Mouse (Mus musculus): Measurements from ENCODE around the gene Ubr7. TPM values are rescaled to one million over a fixed set of nuclear protein-coding genes. Genes with fewer than 3 reads are reported as not detected.

Ubr7 gene
- polyA plus RNA-seq (2012; rRNA removed), result 29.8 and 31.0 TPM in 2 replicates

- DNase-seq (ENCODE audit: extremely low spot score in 1 of 2, low spot score in 1 of 2), result peak; percentile 95 to 97
Measured at GRCm38 (mm10) chr12:102757689-102758402, at the start of gene Ubr7, which contains the start of the genes Gm28051 and Gon7. Gene Ubr7, plus strand, starts transcription at chr12:102757967. Gene Gm28051, minus strand, starts transcription at chr12:102757765. Gene Gon7, minus strand, starts transcription at chr12:102757803.

DNA sequence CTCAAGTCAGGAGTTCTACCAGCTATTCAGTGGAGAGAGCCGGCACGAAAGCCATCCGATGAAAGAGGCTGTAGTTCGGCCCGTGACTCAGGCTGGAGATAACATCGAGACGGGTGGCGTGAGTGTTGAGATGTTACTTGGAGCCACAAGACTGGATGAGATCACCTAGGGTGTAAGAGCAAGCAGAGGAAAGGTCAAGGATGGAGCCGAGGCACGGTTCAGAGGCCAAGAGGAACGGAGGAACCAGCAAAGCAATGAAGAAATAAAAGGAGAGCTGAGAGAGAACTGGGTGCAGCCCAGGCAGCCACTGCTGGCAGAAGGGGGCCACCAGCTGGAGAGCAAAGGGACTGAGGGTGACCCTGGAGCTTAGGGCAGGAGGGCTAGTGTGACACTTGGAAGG is 49.5 kb upstream of the Ubr7 start:
- no peak for DNase-seq (ENCODE audit: extremely low spot score in 1 of 2, low spot score in 1 of 2)

DNA sequence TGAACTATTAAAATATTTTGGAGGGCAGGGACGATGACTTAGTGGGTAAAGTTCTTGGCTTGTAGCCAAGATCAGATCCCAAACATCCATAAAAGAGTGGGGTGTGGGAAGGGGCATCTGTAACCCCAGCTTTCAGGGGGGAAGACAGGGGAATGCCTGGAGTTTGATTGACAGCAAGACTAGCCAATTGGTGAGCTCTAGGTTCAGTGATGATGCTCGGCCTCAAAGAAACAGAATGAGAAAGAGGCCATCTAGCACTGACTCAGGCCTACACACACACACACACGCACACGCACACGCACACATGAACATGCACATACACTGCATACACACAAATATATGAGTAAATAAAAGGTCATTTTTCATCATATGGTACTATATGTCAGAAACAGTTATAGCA is 47.9 kb upstream of the Ubr7 start:
- DNase-seq (ENCODE audit: extremely low spot score in 1 of 2, low spot score in 1 of 2), result no peak

- DNase-seq (ENCODE audit: extremely low spot score in 1 of 2, low spot score in 1 of 2), result no peak
Measured at GRCm38 (mm10) chr12:102710851-102711375, 46.9 kb upstream of the Ubr7 start.

DNA sequence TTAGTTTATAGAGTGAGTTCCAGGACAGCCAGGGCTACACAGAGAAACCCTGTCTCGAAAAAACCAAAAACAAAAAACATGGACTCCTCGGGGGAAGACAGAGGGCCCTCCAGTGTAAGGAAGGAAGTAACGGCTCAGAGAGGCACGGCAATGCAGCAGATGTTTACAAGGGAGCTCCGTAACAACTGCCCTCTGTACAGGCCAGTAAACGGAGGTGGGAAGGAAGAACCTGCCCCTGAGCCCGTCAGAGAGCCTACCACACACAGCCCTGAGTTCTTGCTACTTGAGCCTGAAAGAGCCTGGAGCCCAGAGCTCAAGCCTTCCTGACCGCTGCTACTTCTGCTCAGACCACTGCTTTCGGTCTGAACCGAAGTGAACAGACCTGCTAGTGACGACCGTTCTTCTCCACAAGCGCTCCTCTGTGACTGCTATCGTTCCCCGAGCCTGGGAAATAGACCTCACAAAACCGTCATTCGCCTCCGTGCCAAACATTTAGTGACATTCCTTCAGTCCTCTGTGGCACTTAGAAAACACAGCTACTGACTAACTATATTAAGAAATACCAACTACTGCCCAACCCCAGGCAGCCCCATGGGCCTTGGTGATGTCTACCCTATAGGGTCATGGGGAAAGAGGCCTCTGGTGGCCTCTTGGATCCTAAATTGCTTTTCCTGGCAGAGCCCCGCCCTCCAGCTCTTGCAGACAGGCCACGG is 44.5 kb upstream of the Ubr7 start:
- DNase-seq (ENCODE audit: extremely low spot score in 1 of 2, low spot score in 1 of 2), result no peak

GRCm38 (mm10) chr12:102714116-102714515 is 43.7 kb upstream of the Ubr7 start:
- no peak for DNase-seq (ENCODE audit: extremely low spot score in 1 of 2, low spot score in 1 of 2)

- DNase-seq (ENCODE audit: extremely low spot score in 1 of 2, low spot score in 1 of 2), result no peak
Measured at GRCm38 (mm10) chr12:102714654-102715395, 42.9 kb upstream of the Ubr7 start.

GRCm38 (mm10) chr12:102719552-102720315 is 38.0 kb upstream of the Ubr7 start:
- DNase-seq (ENCODE audit: extremely low spot score in 1 of 2, low spot score in 1 of 2), result peak in 1 of 2 experiments; percentile 70

GRCm38 (mm10) chr12:102722451-102722850 is 35.3 kb upstream of the Ubr7 start:
- DNase-seq (ENCODE audit: extremely low spot score in 1 of 2, low spot score in 1 of 2), result no peak

DNA sequence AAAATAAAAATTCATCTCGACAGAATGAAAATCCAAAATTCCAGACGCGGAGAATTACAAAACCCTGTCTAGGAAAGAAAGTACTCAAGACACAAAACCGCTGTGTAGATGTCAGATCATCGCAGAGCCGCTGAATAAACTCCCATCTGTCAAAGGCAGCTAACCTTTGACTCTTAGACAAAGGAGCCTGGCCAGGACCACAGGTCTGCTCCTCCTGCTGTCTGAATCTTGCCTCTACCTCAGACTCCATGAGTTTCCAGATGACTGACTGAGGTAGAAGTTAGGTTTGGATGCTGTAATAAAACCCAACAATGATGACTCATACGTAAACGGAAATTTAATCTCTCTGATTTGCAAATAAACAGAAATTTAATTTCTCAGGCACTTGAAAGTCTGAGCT is 34.8 kb upstream of the Ubr7 start:
- no peak for DNase-seq (ENCODE audit: extremely low spot score in 1 of 2, low spot score in 1 of 2)

GRCm38 (mm10) chr12:102723861-102724260 is 33.9 kb upstream of the Ubr7 start:
- DNase-seq (ENCODE audit: extremely low spot score in 1 of 2, low spot score in 1 of 2), result peak in 1 of 2 experiments; percentile 76

DNA sequence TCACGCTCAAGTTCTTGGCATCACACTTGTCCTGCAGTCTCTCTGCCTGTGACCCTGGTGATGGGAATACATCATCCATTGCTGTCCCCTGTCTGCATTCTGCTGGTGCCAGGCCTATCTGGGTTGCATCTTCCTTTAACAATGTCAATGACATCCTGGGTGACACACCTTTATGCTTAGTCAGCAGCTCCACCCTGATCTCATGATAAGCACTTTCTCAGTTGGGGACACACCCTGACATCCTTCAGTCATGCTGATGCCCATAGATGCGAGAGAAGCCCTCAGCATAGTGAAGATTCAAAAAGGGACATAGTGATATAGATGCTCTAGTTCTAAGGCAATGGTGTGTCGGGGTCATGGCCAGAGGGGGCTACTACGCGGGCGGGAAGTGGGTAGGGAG is 32.6 kb upstream of the Ubr7 start:
- no peak for DNase-seq (ENCODE audit: extremely low spot score in 1 of 2, low spot score in 1 of 2)

GRCm38 (mm10) chr12:102725761-102726175 is 32.0 kb upstream of the Ubr7 start:
- DNase-seq (ENCODE audit: extremely low spot score in 1 of 2, low spot score in 1 of 2), result no peak

DNA sequence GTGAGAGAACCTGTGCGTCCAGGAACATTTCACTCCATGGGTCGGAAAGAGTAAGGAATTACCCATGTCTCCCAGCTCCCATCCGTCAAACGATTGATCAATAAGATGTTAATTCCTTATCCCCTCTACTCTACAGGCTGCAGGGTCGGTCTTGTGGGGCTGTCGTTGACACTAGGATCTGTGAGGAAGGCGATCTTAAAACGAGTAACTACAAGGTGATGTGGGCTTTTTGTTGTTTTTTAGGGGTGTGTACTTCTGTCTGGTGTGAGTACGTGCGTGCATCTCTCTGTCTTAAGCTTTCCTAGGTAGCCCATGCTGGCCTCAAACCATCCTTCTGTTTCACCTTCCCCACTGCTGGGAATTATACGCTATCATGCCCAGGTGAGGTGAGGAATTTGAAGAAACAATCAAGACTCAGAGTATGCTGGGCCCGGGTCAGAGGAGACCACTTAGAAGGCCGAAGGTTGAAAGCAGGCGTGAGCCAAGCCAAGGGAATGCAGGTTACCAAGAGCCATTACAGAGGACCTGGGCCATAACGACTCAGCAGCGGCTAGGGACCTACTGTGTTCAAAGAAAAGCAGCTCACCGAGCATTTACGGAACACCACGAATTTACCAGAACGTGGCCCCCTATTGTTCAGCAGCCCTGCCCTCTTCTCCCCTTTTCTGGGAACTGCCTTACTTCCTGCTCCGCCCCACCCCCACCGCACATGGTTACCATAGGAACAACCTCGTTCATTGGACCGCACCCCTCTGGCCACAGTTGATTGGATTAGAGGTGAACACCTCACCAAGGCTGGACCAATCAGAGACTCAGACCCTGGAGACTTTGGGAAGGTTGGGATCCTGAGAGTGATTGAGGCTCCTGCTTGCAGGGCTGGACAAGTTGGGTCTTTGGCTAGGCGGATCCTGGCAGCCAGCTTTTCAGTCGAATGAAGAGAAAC is 27.6 kb upstream of the Ubr7 start:
- peak; percentile 73 to 75 for DNase-seq (ENCODE audit: extremely low spot score in 1 of 2, low spot score in 1 of 2)

GRCm38 (mm10) chr12:102730798-102731619 is 26.8 kb upstream of the Ubr7 start:
- peak in 1 of 2 experiments; percentile 52 for DNase-seq (ENCODE audit: extremely low spot score in 1 of 2, low spot score in 1 of 2)

DNA sequence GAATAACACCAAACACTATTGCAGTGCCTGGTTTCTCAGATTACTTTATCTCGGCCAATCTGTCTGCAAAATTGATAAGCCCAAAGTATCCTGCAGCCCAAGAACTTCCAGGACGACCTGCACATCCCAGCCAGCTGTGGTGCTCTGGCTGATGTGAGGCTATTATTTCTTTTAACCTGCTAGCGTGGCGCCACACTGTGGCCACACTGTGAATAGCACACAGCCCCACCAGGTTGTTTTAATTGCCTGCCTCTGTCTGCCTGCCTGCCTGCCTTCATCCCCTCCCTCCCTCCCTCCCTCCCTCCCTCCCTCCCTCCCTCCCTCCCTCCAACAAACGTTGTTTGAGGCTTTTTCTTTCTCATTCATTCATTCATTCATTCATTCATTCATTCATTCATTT is 24.4 kb upstream of the Ubr7 start:
- DNase-seq (ENCODE audit: extremely low spot score in 1 of 2, low spot score in 1 of 2), result peak in 1 of 2 experiments; percentile 66

DNA sequence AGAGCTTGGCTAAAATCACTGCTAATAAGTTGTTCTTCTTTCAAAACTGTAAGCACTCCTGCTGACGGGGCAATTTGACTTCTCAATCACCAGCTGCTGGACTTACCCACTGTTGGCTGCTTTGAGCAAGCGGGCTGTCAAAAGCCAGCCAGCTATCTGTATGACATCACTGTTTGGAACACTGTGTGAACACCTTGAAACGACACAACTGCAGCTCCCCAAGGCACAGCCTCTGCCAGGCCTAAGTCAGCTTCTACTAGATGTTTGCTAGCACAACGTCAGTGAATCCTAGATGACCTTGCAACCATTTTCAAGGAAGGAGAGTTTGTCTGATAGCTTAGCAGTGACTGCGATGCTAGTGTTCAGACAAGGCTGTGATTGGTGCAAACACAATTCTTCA is 18.7 kb upstream of the Ubr7 start:
- no peak for DNase-seq (ENCODE audit: extremely low spot score in 1 of 2, low spot score in 1 of 2)

- no peak for DNase-seq (ENCODE audit: extremely low spot score in 1 of 2, low spot score in 1 of 2)
Measured at GRCm38 (mm10) chr12:102740285-102740684, 17.5 kb upstream of the Ubr7 start.

Data from frontal cortex, adult 2 months (tissue).